Mouse (Mus musculus) lung, adult 2 months (tissue): Measurements from ENCODE around the gene H2-Ab1.

ENCODE experiments used
- CTCF ChIP-seq: fragments of 200-500 bp; IDR thresholded peaks from 2 replicates; pipeline ENCODE4 v1.5.1; 2011; ENCODE audit warnings: mild to moderate bottlenecking, low read length, control low read depth; ENCODE audit not compliant: insufficient read depth
- POLR2A ChIP-seq: fragments of 200-500 bp; IDR thresholded peaks from 2 replicates; pipeline ENCODE4 v1.6.1; 2011; ENCODE audit warnings: low read depth, mild to moderate bottlenecking, control low read depth, low read length, borderline replicate concordance; ENCODE audit errors: extremely low read depth

DNA sequence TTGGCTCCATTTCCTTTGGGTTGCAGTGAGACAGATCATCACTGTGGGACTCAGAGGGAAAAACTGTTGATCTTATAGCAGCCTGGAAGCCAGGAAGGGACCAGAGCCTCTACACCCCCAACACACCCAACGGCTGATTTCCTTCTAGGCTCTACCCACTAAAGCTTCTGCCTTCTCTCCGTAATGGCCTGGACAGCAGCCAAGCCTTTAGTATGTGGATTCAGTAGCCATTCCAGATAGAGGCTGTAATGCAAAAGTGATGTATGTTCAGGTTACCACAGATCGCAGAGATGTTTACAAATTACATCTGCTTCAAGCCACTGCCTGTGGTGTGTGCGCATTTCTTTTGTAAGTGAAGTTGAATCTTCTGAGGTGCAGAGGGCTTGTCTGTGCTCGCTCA, 3.1 kb downstream of the H2-Ab1 start:
- TF ChIP-seq CTCF = no peak
- no peak for TF ChIP-seq POLR2A
